Mouse (Mus musculus) forebrain, embryonic 11.5 days (tissue): ENCODE results near the gene Sox21. TPM values are rescaled to one million over a fixed set of nuclear protein-coding genes. Genes with fewer than 3 reads are reported as not detected.
A peak's percentile ranks its signal among the peaks of the same experiment; 100 is the strongest.

Source experiments
- ATAC-seq: fragments of 200-750 bp; cut with Nextera tagmentation; replicated peaks from 2 replicates; pipeline ENCODE4 v1.8.0; 2017; ENCODE audit warnings: moderate TSS enrichment; ENCODE audit not compliant: low FRiP score
- DNase-seq: peaks from one replicate; pipeline ENCODE4 v3.0.0-alpha.2; 2017; ENCODE audit warnings: low spot score
- H3K27ac ChIP-seq: fragments of 300-500 bp; sonication (generic); 2 replicates; pipeline ENCODE4 v1.5.1; 2014; ENCODE audit warnings: low read depth, low read length
- H3K27me3 ChIP-seq: fragments of 300-500 bp; sonication (generic); 2 replicates; pipeline ENCODE4 v1.6.1; 2014; ENCODE audit warnings: mild to moderate bottlenecking, low read length, mixed read lengths; ENCODE audit not compliant: control insufficient read depth, insufficient read depth
- H3K36me3 ChIP-seq: fragments of 300-500 bp; sonication (generic); 2 replicates; pipeline ENCODE4 v1.6.1; 2014; ENCODE audit warnings: mild to moderate bottlenecking, low read length, moderate library complexity, mixed read lengths; ENCODE audit not compliant: control insufficient read depth, insufficient read depth
- H3K4me1 ChIP-seq: fragments of 300-500 bp; sonication (generic); replicated peaks from 2 replicates; pipeline ENCODE4 v1.6.1; 2014; ENCODE audit warnings: low read length, mixed read lengths; ENCODE audit not compliant: control insufficient read depth, insufficient read depth
- H3K4me2 ChIP-seq: fragments of 300-500 bp; sonication (generic); 2 replicates; pipeline ENCODE4 v1.6.1; 2014; ENCODE audit warnings: low read depth, mild to moderate bottlenecking, low read length, moderate library complexity, mixed read lengths; ENCODE audit not compliant: severe bottlenecking
- H3K4me3 ChIP-seq: fragments of 300-500 bp; sonication (generic); 2 replicates; pipeline ENCODE4 v1.5.1; 2014; ENCODE audit warnings: low read depth, low read length
- H3K9ac ChIP-seq: fragments of 300-500 bp; sonication (generic); 2 replicates; pipeline ENCODE4 v1.6.1; 2014; ENCODE audit warnings: low read length
- H3K9me3 ChIP-seq: fragments of 300-500 bp; sonication (generic); 2 replicates; pipeline ENCODE4 v1.6.1; 2016; ENCODE audit warnings: low read length, mixed read lengths; ENCODE audit not compliant: control insufficient read depth
- WGBS: fragments of 180-500 bp; shearing (Covaris S2); extraction: QIAGEN DNeasy Blood & Tissue Kit; methylation state at CpG from one replicate; pipeline ENCODE4 v1.1.7; 2014; 5-methylcytosine and 5-hydroxymethylcytosine counted together
- polyA plus RNA-seq: library from polyadenylated mRNA; unstranded; fragments of >200 nt; fragmentation: Nextera tagmentation; extraction: Ambion mirVana; gene quantifications from 2 replicates; pipeline ENCODE4 v1.2.1, GENCODE M21; 2014

The Sox21 gene
- polyA plus RNA-seq, 1 experiment from 2014 or later: 21.6 TPM

GRCm38 (mm10) chr14:118207347-118207746 is 29.5 kb downstream of the Sox21 start:
- no peaks in the 10 kb centered on the region; the same call in 1 of the 2 replicates for H3K4me1 ChIP-seq
- no peak overlapping the region for H3K4me3 ChIP-seq
- H3K27ac ChIP-seq: no peak overlapping the region
- no peaks in the 10 kb centered on the region for H3K36me3 ChIP-seq
- ATAC-seq (no peak), DNase-seq (no peak)
- H3K9ac ChIP-seq: no peak overlapping the region
- no peak overlapping the region for H3K4me2 ChIP-seq
- WGBS: 82% methylated on average over 3 of the region's 3 CpGs
- no peaks in the 10 kb centered on the region for H3K27me3 ChIP-seq
- H3K9me3 ChIP-seq: no peaks in the 10 kb centered on the region; the same call in 1 of the 2 replicates

DNA sequence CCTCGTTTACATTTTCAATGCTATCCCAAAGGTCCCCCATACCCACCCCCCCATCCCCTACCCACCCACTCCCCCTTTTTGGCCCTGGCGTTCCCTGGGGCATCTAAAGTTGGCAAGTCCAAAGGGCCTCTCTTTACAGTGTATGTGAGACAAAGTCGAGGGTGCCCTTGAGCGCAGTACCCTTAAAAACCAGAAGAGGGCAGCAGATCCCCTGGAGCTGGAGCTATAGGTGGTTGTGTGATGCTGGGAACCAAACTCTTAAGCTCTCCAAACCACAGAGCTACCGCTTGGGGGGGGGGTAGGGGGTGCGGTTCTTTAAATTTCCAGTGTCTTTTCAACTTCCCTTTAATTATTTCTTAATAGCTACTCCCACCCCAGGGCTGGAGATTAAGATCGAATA is 33.8 kb downstream of the Sox21 start:
- DNase-seq (no peak), ATAC-seq (no peak)
- Histone ChIP-seq H3K27ac (no peak overlapping the region), H3K36me3 (no peaks in the 10 kb centered on the region), H3K27me3 (no peaks in the 10 kb centered on the region), H3K4me3 (no peak overlapping the region), H3K4me2 (no peak overlapping the region), H3K9ac (no peak overlapping the region), H3K4me1 (no peaks in the 10 kb centered on the region), H3K9me3 (no peaks in the 10 kb centered on the region; the same call in 1 of the 2 replicates)
- WGBS: 81% methylated on average over 7 of the region's 7 CpGs

- no peaks in the 10 kb centered on the region for H3K9me3 ChIP-seq
- H3K4me1 ChIP-seq: no peaks in the 10 kb centered on the region
- H3K27me3 ChIP-seq: no peaks in the 10 kb centered on the region
- H3K4me2 ChIP-seq: no peak overlapping the region
- ATAC-seq (no peak), DNase-seq (no peak)
- WGBS: 89% methylated on average over 5 of the region's 5 CpGs
- H3K9ac ChIP-seq: no peak overlapping the region
- no peaks in the 10 kb centered on the region for H3K36me3 ChIP-seq
- H3K27ac ChIP-seq: no peak overlapping the region
- no peak overlapping the region for H3K4me3 ChIP-seq
Measured at GRCm38 (mm10) chr14:118202006-118202405, 34.8 kb downstream of the Sox21 start.

DNA sequence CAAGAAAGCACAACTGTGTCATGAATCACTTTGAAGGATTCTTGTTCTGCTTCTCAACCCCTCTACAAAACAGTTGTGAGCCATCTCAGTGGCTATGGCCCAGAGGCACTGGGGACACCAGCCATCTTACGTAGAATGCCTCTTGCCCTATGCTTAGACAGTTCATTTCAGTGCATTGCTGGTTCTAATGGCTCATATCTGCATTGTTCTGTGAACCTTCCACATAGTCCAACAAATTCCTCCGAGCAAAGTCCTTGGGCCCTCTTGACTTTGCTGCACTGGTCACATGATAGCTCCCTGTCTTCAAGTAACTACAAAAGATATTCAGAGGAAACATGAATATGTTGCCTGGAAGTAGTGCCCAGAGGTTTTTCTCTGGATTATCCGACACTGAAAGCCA is 36.1 kb downstream of the Sox21 start:
- 90% methylated on average over 3 of the region's 3 CpGs for WGBS

GRCm38 (mm10) chr14:118197063-118197462 is 39.8 kb downstream of the Sox21 start:
- Histone ChIP-seq H3K4me1 (peaks cover 3% of the 10 kb centered on the region; the same call in 1 of the 2 replicates), H3K9ac (no peak overlapping the region), H3K27ac (no peak overlapping the region), H3K27me3 (peaks cover 5% of the 10 kb centered on the region), H3K9me3 (no peaks in the 10 kb centered on the region), H3K36me3 (no peaks in the 10 kb centered on the region), H3K4me3 (no peak overlapping the region), H3K4me2 (no peak overlapping the region)
- ATAC-seq (no peak), DNase-seq (no peak)
- 77% methylated on average over 12 of the region's 12 CpGs for WGBS

More for the DNA sequence above, 36.1 kb downstream of the Sox21 start:
- no peaks in the 10 kb centered on the region for H3K9me3 ChIP-seq
- H3K4me3 ChIP-seq: no peak overlapping the region
- DNase-seq (no peak), ATAC-seq (no peak)
- H3K4me1 ChIP-seq: no peaks in the 10 kb centered on the region
- H3K9ac ChIP-seq: no peak overlapping the region
- H3K27me3 ChIP-seq: no peaks in the 10 kb centered on the region
- no peaks in the 10 kb centered on the region for H3K36me3 ChIP-seq
- H3K27ac ChIP-seq: no peak overlapping the region
- H3K4me2 ChIP-seq: no peak overlapping the region

GRCm38 (mm10) chr14:118194219-118194914 is 42.5 kb downstream of the Sox21 start:
- peaks cover 5% of the 10 kb centered on the region for H3K27me3 ChIP-seq

GRCm38 (mm10) chr14:118193663-118194062 is 43.2 kb downstream of the Sox21 start:
- Histone ChIP-seq H3K4me1 (peaks cover 3% of the 10 kb centered on the region; the same call in 1 of the 2 replicates), H3K27me3 (peaks cover 5% of the 10 kb centered on the region), H3K4me2 (peak overlapping the region; percentile 19; the same call in 1 of the 2 replicates), H3K4me3 (no peak overlapping the region), H3K27ac (no peak overlapping the region), H3K9me3 (no peaks in the 10 kb centered on the region), H3K36me3 (no peaks in the 10 kb centered on the region), H3K9ac (no peak overlapping the region)
- DNase-seq (no peak), ATAC-seq (peak; percentile 44; the same call in 1 of the 2 replicates)
- 16% methylated on average over 10 of the region's 10 CpGs for WGBS

More at GRCm38 (mm10) chr14:118194219-118194914, 42.5 kb downstream of the Sox21 start:
- Histone ChIP-seq H3K27ac (no peak overlapping the region), H3K4me3 (no peak overlapping the region), H3K36me3 (no peaks in the 10 kb centered on the region), H3K9me3 (no peaks in the 10 kb centered on the region), H3K4me2 (0 out of 2 replicates have a peak overlapping the region, but pooled peaks have one; percentile 22), H3K9ac (no peak overlapping the region), H3K4me1 (peaks cover 3% of the 10 kb centered on the region; the same call in 1 of the 2 replicates)
- no peak for DNase-seq
- WGBS: 59% methylated on average over 13 of the region's 13 CpGs
- ATAC-seq: no peak

GRCm38 (mm10) chr14:118193001-118193628 is 43.7 kb downstream of the Sox21 start:
- Histone ChIP-seq H3K36me3 (no peaks in the 10 kb centered on the region), H3K4me2 (peak overlapping the region; percentile 19; the same call in 1 of the 2 replicates), H3K27ac (no peak overlapping the region), H3K9me3 (no peaks in the 10 kb centered on the region), H3K4me3 (no peak overlapping the region), H3K9ac (no peak overlapping the region), H3K27me3 (peaks cover 5% of the 10 kb centered on the region), H3K4me1 (peaks cover 3% of the 10 kb centered on the region; the same call in 1 of the 2 replicates)
- ATAC-seq (peak; percentile 42; the same call in 1 of the 2 replicates), DNase-seq (no peak)
- 19% methylated on average over 10 of the region's 10 CpGs for WGBS
